Mouse (Mus musculus) gastrocnemius, postnatal 14 days (tissue): ENCODE measurements around the gene Jdp2. TPM values are rescaled to one million over a fixed set of nuclear protein-coding genes. Genes with fewer than 3 reads are reported as not detected.
"Not testable (repeated sequence)": the region's sequence is repeated elsewhere in the genome, so short reads cannot be mapped to it uniquely, and the experiment has no call there.

Experiments used
- DNase-seq: peaks from one replicate; pipeline ENCODE4 v3.0.0; 2021; ENCODE audit warnings: mixed read lengths
- intact Hi-C: fragments of 180-260 bp; cut with DNase I; formaldehyde crosslinking; loops from one replicate; pipeline ENCODE4 v1.15.1; 2025; ENCODE audit warnings: low total_unique reads
- total RNA-seq, 2 experiments: library from RNA; stranded (reverse); gene quantifications; 2 replicates each; pipeline ENCODE4 v1.2.3; 2021

Jdp2 gene
- total RNA-seq, 2 experiments from 2014 or later, result 9.4 to 11.6 TPM

DNA sequence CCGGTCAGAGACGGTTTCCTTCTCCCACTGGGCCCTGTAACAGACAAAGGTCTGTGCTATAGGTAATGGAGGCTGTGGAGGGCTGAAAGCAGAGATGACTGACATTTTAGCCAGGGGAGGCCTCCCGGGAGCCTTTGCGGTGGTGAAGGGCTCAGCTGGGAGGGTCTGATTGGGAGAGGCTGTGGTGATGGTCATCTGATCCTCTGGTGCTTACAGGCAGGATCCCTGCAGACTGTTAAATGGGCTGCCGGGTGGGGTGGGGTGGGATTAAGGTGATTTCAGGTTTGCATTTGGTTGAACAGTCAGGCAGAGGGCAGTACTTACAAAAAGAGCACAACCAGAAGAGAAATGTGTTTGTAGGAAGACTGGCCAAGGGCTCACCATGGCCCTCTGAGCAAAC, 27.0 kb downstream of the Jdp2 start:
- DNase-seq, result no peak
- intact Hi-C loops, result no loop called here

DNA sequence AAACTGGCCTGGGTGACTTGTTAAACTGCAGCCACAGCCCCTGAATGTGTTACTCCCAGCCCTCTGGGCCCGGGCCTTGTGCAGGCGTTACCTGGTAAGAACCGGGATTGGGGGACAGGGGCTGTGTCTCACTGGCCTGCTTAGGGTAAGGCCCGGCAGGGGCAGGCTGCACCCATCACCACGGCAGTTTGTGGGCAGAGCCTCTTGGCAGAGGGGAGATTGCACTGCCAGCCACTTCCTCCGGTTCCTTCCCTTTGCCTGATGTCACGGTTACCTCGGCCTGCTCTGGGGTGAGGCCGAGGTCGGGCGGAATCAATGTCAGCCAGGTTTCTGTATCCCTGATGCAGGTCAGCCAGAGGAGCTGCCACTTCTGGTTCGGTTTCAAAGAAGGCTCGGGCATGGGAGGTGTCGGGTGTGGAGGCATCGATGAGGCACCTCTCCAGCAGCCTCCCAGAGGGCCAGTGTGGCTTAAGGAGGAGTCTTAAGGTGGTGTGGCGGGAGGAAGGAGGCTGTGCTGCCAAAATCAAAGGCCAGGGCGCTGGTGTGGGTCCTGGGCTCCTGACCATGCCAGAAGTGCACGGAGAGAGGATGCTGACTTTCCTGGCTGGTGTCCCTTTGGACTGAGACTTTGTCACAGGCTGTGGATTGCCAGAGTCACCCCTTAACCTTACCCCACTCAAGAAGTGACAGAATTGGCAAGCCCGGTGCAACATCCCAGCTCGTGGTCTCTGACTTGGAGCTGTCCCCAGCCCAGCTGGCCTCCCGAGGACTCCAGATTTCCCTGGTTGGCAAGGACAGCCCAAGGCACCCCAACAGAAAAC, 31.0 kb downstream of the Jdp2 start:
- intact Hi-C loops, result no loop called here
- DNase-seq, result peak; percentile 61

- peak; percentile 18 for DNase-seq
- intact Hi-C loops, result no loop called here
Measured at GRCm38 (mm10) chr12:85631196-85631595, 32.4 kb downstream of the Jdp2 start.

- DNase-seq, result no peak
- intact Hi-C loops, result no loop called here
Measured at GRCm38 (mm10) chr12:85632321-85632720, 33.5 kb downstream of the Jdp2 start.

- no peak for DNase-seq
- intact Hi-C loops, result no loop called here
Measured at GRCm38 (mm10) chr12:85637932-85638331, 39.1 kb downstream of the Jdp2 start.

GRCm38 (mm10) chr12:85638541-85639325, 39.9 kb downstream of the Jdp2 start:
- intact Hi-C loops, result no loop called here
- DNase-seq, result no peak

DNA sequence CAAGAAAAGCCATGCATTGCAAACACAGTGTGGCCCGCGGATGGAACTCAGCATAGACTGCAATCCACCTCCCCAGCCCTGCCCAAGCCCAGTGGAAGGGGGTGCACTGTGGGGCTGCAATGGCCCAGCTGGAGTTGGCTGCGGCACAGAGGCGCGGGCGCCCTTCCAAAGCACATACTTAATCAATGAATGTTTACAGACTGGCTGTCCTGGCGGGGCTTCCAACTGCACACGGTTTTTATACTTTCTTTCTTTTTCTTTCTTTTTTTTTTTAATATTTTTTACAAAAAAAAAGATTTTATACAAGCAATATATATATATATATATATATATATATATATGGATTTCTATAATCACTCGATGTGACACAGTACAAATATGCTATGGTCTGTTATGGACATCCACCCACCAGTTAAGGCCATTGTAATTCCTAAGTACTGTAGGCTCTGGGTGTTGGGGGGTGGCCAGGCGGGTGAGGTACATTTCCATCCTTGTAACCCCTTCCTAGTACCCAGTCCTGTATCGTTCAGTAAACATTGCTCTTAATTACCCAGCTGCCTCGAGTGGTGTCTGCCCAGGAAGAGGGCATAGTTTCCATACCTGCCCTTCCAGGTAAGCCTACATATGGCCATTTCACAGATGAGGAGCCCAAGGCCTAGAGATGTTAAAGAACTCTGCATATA, 40.6 kb downstream of the Jdp2 start:
- intact Hi-C loops, result loop anchor here (5.0 kb wide), 1 partner anchor 37 kb away; no protein-coding TSS in a partner anchor
- peak; percentile 68 for DNase-seq

DNA sequence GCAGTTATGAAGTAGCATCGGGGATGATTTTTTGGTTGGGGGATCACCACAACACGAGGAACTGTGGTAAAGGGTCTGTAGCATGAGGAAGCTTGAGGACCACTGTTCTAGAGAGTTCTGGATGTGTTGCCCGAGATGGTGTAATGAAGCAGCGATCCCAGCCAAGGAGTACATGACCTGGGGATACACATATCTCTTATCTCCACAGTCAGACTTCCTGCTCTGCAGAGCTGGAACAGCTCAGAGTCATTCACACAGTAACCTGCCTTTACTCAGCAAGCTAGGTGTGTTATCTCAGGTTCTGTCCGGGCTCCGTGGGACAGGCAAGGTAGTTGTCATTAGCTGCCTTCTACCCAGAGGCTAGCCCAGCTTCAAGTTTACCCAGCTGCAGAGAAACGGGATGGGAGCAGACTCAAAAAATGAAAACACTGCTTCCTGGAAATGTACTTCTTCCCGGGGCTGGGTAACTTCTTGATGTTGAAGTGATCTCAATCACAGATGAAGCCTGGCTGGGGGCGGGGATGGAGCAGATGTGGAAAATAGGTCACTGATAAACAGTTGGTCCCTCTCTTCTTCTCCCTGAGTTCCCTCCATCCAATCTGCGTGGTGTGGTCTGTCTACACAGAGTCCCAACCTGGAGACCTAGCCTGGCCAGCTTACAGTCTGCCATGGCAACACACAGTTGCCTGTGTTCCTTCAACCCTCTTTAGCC, 42.2 kb downstream of the Jdp2 start:
- DNase-seq, result peak; percentile 23

DNA sequence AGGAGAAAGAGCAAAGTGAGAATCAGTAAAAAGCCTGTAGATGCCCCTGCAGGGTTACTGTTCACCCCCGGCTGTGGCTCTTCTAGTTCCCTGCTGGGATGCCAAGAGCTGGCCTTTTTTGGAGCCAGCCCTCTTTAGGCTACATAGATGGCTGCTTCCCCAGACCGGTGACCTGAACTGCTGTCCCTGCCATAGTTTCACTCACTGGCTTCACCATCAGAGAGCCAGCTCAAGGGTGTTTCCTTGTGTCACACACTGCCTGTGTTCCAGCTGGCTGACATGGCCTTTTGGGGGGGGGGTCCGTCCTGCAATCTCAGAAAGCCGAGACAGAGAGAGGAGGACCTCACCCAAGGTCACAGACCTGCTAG, 42.7 kb downstream of the Jdp2 start:
- intact Hi-C loops, result loop anchor here (5.0 kb wide), 1 partner anchor 39 kb away; no protein-coding TSS in a partner anchor

More for the DNA sequence above, 42.2 kb downstream of the Jdp2 start:
- intact Hi-C loops, result loop anchor here (5.0 kb wide), 1 partner anchor 39 kb away; no protein-coding TSS in a partner anchor

GRCm38 (mm10) chr12:85643735-85644134, 44.9 kb downstream of the Jdp2 start:
- intact Hi-C loops, result loop anchor here (5.0 kb wide), 1 partner anchor 41 kb away; no protein-coding TSS in a partner anchor
- no peak for DNase-seq

More for the DNA sequence above, 42.7 kb downstream of the Jdp2 start:
- DNase-seq, result peak; percentile 32

DNA sequence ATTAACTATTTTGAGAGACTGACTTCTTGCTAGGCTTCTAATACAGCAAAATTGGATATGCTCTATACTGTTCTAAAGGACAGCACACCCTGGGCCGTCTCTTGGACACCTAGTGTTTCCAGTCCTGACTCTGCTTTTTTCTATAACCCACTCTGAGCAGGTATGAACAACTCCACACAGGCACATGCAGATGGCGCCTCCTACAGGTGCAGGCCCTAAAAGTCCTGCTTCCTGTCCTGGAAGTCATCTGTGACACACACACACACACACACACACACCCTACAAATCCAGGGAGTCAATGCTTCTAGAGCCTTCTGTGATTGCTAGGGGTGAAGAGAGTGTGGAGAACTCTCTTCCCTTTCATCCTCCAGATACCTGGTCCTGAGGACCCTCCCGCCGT, 46.8 kb downstream of the Jdp2 start:
- intact Hi-C loops, result loop anchor here (5.0 kb wide), 2 partner anchors 133 to 148 kb away; no protein-coding TSS in a partner anchor
- no peak for DNase-seq

- no peak for DNase-seq
- intact Hi-C loops, result loop anchor here (5.0 kb wide), 2 partner anchors 135 to 150 kb away; no protein-coding TSS in a partner anchor
Measured at GRCm38 (mm10) chr12:85647346-85647745, 48.5 kb downstream of the Jdp2 start.

GRCm38 (mm10) chr12:85647955-85648354, 49.1 kb downstream of the Jdp2 start:
- intact Hi-C loops, result loop anchor here (5.0 kb wide), 2 partner anchors 136 to 151 kb away; no protein-coding TSS in a partner anchor

DNA sequence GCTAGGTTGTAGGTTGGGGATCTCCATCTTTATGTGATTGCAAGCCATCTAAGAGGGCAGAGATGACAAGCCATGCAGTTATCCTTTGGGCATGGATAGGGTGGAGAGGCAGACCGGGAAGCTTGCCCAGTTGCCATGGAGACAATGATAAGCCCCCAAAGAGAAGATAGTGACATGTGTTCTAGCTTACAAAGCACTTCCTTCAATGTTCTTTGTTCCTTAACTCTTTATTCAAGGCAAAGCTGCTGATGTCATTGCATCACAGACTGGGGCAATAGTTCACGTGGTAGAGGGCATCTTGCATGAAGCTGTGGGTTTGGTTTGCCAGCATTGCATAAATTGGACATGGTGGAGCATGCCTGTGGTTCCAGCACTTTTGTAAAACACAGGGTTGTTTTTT, 60.5 kb downstream of the Jdp2 start:
- intact Hi-C loops, result no loop called here
- no peak for DNase-seq

More at GRCm38 (mm10) chr12:85647955-85648354, 49.1 kb downstream of the Jdp2 start:
- no peak for DNase-seq

GRCm38 (mm10) chr12:85660855-85661254, 62.0 kb downstream of the Jdp2 start:
- intact Hi-C loops, result loop anchor here (5.0 kb wide), 2 partner anchors 149 to 314 kb away; no protein-coding TSS in a partner anchor
- DNase-seq, result no peak

DNA sequence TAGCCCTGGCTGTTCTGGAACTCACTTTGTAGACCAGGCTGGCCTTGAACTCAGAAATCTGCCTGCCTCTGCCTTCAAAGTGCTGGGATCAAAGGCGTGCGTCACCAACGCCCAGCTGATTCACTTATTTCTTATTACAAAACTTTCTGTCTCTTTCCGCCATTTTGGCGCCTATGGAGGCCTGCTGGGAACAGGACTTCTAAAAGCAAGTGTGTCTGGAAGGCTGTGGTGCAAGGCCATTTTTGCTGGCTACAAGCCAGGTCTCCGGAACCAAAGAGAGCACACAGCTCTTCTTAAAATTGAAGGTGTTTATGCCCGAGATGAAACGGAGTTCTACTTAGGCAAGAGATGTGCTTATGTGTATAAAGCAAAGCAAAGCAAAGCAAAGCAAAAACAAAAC, 63.4 kb downstream of the Jdp2 start:
- DNase-seq, result not testable (repeated sequence)
- intact Hi-C loops, result loop anchor here (5.0 kb wide), 2 partner anchors 150 to 315 kb away; no protein-coding TSS in a partner anchor

DNA sequence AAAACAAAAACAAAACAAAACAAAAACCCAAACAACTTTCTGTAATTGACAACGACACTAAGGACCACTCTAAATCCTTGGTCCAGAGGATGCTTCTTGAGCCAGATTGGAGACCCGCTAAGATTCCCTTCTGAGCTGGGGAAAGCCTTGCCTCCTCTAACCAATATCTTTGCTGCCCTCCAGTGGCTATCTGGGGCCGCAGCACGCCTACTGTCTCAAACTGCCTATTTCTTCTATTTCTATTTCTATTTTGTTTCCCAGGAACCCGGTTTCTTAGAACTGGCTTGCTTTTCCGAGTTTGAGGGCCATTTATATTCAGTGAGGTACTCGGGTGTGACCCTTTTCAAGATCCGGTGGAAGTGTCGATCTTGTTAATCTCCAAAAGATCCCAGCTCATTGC, 64.1 kb downstream of the Jdp2 start:
- intact Hi-C loops, result loop anchor here (5.0 kb wide), 2 partner anchors 151 to 316 kb away; no protein-coding TSS in a partner anchor
- peak; percentile 72 for DNase-seq

- intact Hi-C loops, result no loop called here
- DNase-seq, result no peak
Measured at GRCm38 (mm10) chr12:85666112-85666511, 67.3 kb downstream of the Jdp2 start.

GRCm38 (mm10) chr12:85667071-85667470, 68.2 kb downstream of the Jdp2 start:
- no peak for DNase-seq
- intact Hi-C loops, result no loop called here
